Mouse (Mus musculus): ENCODE data around the gene Pelp1. TPM values are rescaled to one million over a fixed set of nuclear protein-coding genes. Genes with fewer than 3 reads are reported as not detected.
A peak's percentile ranks its signal among the peaks of the same experiment; 100 is the strongest.
"Not testable (repeated sequence)": the region's sequence is repeated elsewhere in the genome, so short reads cannot be mapped to it uniquely, and the experiment has no call there.

The Pelp1 gene
- polyA plus RNA-seq, 1 experiment from 2014 or later: 29.7 TPM

GRCm38 (mm10) chr11:70372849-70373557 lies 36.8 kb downstream of the Pelp1 start:
- Histone ChIP-seq H3K27me3 (replicated peaks) (0 out of 2 replicates have a peak, but pooled peaks cover 2% of the 10 kb centered on the region), H3K4me3 (replicated peaks) (no peak overlapping the region), H3K9ac (replicated peaks) (no peak overlapping the region), H3K9me3 (replicated peaks) (no peaks in the 10 kb centered on the region), H3K4me1 (no peaks in the 10 kb centered on the region), H3K27ac (replicated peaks) (no peak overlapping the region), H3K4me2 (no peak overlapping the region), H3K36me3 (no peaks in the 10 kb centered on the region)
- WGBS: 82% methylated on average over 7 of the region's 7 CpGs
- ATAC-seq (ENCODE audit: low FRiP score): no peak

- H3K36me3 ChIP-seq: no peaks in the 10 kb centered on the region
- H3K9me3 ChIP-seq (replicated peaks): no peaks in the 10 kb centered on the region
- H3K9ac ChIP-seq (replicated peaks): no peak overlapping the region
- no peak for ATAC-seq (ENCODE audit: low FRiP score)
- no peak overlapping the region for H3K27ac ChIP-seq (replicated peaks)
- no peaks in the 10 kb centered on the region for H3K4me1 ChIP-seq
- no peak overlapping the region for H3K4me2 ChIP-seq
- H3K27me3 ChIP-seq (replicated peaks): 0 out of 2 replicates have a peak, but pooled peaks cover 2% of the 10 kb centered on the region
- H3K4me3 ChIP-seq (replicated peaks): no peak overlapping the region
Measured at GRCm38 (mm10) chr11:70372396-70372795, 37.4 kb downstream of the Pelp1 start.

- H3K27ac ChIP-seq (replicated peaks); H3K4me3 ChIP-seq (replicated peaks); H3K36me3 ChIP-seq; ATAC-seq (ENCODE audit: low FRiP score); H3K4me1 ChIP-seq; H3K4me2 ChIP-seq; H3K9me3 ChIP-seq (replicated peaks); H3K27me3 ChIP-seq (replicated peaks); H3K9ac ChIP-seq (replicated peaks): not testable (repeated sequence)
- 77% methylated on average over 2 of the region's 2 CpGs for WGBS
Measured at GRCm38 (mm10) chr11:70368626-70369025, 41.2 kb downstream of the Pelp1 start.

- not testable (repeated sequence) for H3K4me2 ChIP-seq; H3K36me3 ChIP-seq; H3K9ac ChIP-seq (replicated peaks); H3K9me3 ChIP-seq (replicated peaks); H3K27ac ChIP-seq (replicated peaks); H3K4me3 ChIP-seq (replicated peaks); H3K27me3 ChIP-seq (replicated peaks); H3K4me1 ChIP-seq; ATAC-seq (ENCODE audit: low FRiP score)
- whole genome bisulfite sequencing: 86% methylated on average over 6 of the region's 6 CpGs
Measured at GRCm38 (mm10) chr11:70367701-70368100, 42.1 kb downstream of the Pelp1 start.

- H3K36me3 ChIP-seq: no peaks in the 10 kb centered on the region
- no peak within 1 kb of the TSS for H3K27ac ChIP-seq (replicated peaks)
- H3K9me3 ChIP-seq (replicated peaks): no peaks in the 10 kb centered on the region
- ATAC-seq (ENCODE audit: low FRiP score): no peak
- peak within 1 kb of the TSS; percentile 22 for H3K4me3 ChIP-seq (replicated peaks)
- WGBS: 1% methylated on average over 19 of the region's 19 CpGs
- no peak within 1 kb of the TSS; the same call in 1 of the 2 replicates for H3K9ac ChIP-seq (replicated peaks)
- H3K4me1 ChIP-seq: peaks cover 11% of the 10 kb centered on the region
- H3K4me2 ChIP-seq: peak within 1 kb of the TSS; percentile 56
- H3K27me3 ChIP-seq (replicated peaks): peaks cover 60% of the 10 kb centered on the region
Measured at GRCm38 (mm10) chr11:70351868-70352267, 58.0 kb downstream of the Pelp1 start, which contains the start of gene Alox15. Gene Alox15 (minus strand): TSS chr11:70352031.

GRCm38 (mm10) chr11:70348630-70349029 lies 61.2 kb downstream of the Pelp1 start:
- no peak overlapping the region for H3K4me3 ChIP-seq (replicated peaks)
- 81% methylated on average over 9 of the region's 9 CpGs for WGBS
- no peak overlapping the region for H3K4me2 ChIP-seq
- no peak overlapping the region for H3K9ac ChIP-seq (replicated peaks)
- peaks cover 60% of the 10 kb centered on the region for H3K27me3 ChIP-seq (replicated peaks)
- H3K36me3 ChIP-seq: no peaks in the 10 kb centered on the region
- H3K4me1 ChIP-seq: peaks cover 11% of the 10 kb centered on the region
- H3K9me3 ChIP-seq (replicated peaks): no peaks in the 10 kb centered on the region
- no peak overlapping the region for H3K27ac ChIP-seq (replicated peaks)
- ATAC-seq (ENCODE audit: low FRiP score): no peak

- Histone ChIP-seq H3K36me3 (no peaks in the 10 kb centered on the region), H3K27me3 (replicated peaks) (peaks cover 54% of the 10 kb centered on the region), H3K4me1 (peaks cover 11% of the 10 kb centered on the region), H3K9me3 (replicated peaks) (no peaks in the 10 kb centered on the region), H3K27ac (replicated peaks) (no peak overlapping the region), H3K4me3 (replicated peaks) (no peak overlapping the region), H3K9ac (replicated peaks) (no peak overlapping the region), H3K4me2 (no peak overlapping the region)
- no peak for ATAC-seq (ENCODE audit: low FRiP score)
- WGBS: 87% methylated on average over 10 of the region's 10 CpGs
Measured at GRCm38 (mm10) chr11:70347861-70348260, 62.0 kb downstream of the Pelp1 start.

- H3K4me3 ChIP-seq (replicated peaks): no peak overlapping the region
- no peaks in the 10 kb centered on the region for H3K9me3 ChIP-seq (replicated peaks)
- H3K4me1 ChIP-seq: no peaks in the 10 kb centered on the region
- no peak overlapping the region for H3K4me2 ChIP-seq
- H3K27me3 ChIP-seq (replicated peaks): peaks cover 34% of the 10 kb centered on the region
- 93% methylated on average over 8 of the region's 8 CpGs for WGBS
- no peaks in the 10 kb centered on the region for H3K36me3 ChIP-seq
- no peak for ATAC-seq (ENCODE audit: low FRiP score)
- no peak overlapping the region for H3K9ac ChIP-seq (replicated peaks)
- H3K27ac ChIP-seq (replicated peaks): no peak overlapping the region
Measured at GRCm38 (mm10) chr11:70345546-70345945, 64.3 kb downstream of the Pelp1 start.

GRCm38 (mm10) chr11:70345061-70345460 lies 64.8 kb downstream of the Pelp1 start:
- WGBS: 85% methylated on average over 10 of the region's 10 CpGs
- H3K4me1 ChIP-seq: no peaks in the 10 kb centered on the region
- no peaks in the 10 kb centered on the region for H3K36me3 ChIP-seq
- H3K27me3 ChIP-seq (replicated peaks): peaks cover 29% of the 10 kb centered on the region
- no peak overlapping the region for H3K4me3 ChIP-seq (replicated peaks)
- no peak overlapping the region for H3K27ac ChIP-seq (replicated peaks)
- ATAC-seq (ENCODE audit: low FRiP score): no peak
- no peaks in the 10 kb centered on the region for H3K9me3 ChIP-seq (replicated peaks)
- no peak overlapping the region for H3K9ac ChIP-seq (replicated peaks)
- H3K4me2 ChIP-seq: no peak overlapping the region

Small RNAs within 50 kb of the gene (microRNA-seq; reads per million reads assigned to microRNA genes)
- gene Mir7115: not detected

Other genes with a start within 250 kb of the Pelp1 start
- gene Slc16a11, start 197.3 kb downstream of the Pelp1 start, polyA plus RNA-seq (2015; fragmentation: Nextera tagmentation; extraction: Ambion mirVana): 6.3 and 7.3 TPM in 2 replicates
- gene Slc16a13, start 189.0 kb downstream of the Pelp1 start, polyA plus RNA-seq (2015; fragmentation: Nextera tagmentation; extraction: Ambion mirVana): 12.4 and 14.3 TPM in 2 replicates
- gene Bcl6b, start 180.2 kb downstream of the Pelp1 start, polyA plus RNA-seq (2015; fragmentation: Nextera tagmentation; extraction: Ambion mirVana): 5.2 and 6.6 TPM in 2 replicates
- gene 0610010K14Rik, start 172.1 kb downstream of the Pelp1 start, polyA plus RNA-seq (2015; fragmentation: Nextera tagmentation; extraction: Ambion mirVana): 153 and 167 TPM in 2 replicates
- gene Gm21988, start 170.2 kb downstream of the Pelp1 start, polyA plus RNA-seq (2015; fragmentation: Nextera tagmentation; extraction: Ambion mirVana): 13.1 and 16.0 TPM in 2 replicates
- gene Rnasek, start 170.2 kb downstream of the Pelp1 start, polyA plus RNA-seq (2015; fragmentation: Nextera tagmentation; extraction: Ambion mirVana): 384 and 458 TPM in 2 replicates
- 2.1 and 2.7 TPM in 2 replicates for gene Alox12, start 154.7 kb downstream of the Pelp1 start, polyA plus RNA-seq (2015; fragmentation: Nextera tagmentation; extraction: Ambion mirVana)
- 5.9 TPM in 1 of 2 replicates, not detected in the other for gene Alox12e, start 87.4 kb downstream of the Pelp1 start, polyA plus RNA-seq (2015; fragmentation: Nextera tagmentation; extraction: Ambion mirVana)
- gene Alox15, start 58.0 kb downstream of the Pelp1 start, polyA plus RNA-seq (2015; fragmentation: Nextera tagmentation; extraction: Ambion mirVana): 1.2 TPM in 1 of 2 replicates, not detected in the other
- 53.6 and 59.7 TPM in 2 replicates for gene Arrb2, start 22.6 kb upstream of the Pelp1 start, polyA plus RNA-seq (2015; fragmentation: Nextera tagmentation; extraction: Ambion mirVana)
- gene Med11, start 41.9 kb upstream of the Pelp1 start, polyA plus RNA-seq (2015; fragmentation: Nextera tagmentation; extraction: Ambion mirVana): 44.4 and 45.0 TPM in 2 replicates
- 0.60 and 1.0 TPM in 2 replicates for gene Zmynd15, start 49.4 kb upstream of the Pelp1 start, polyA plus RNA-seq (2015; fragmentation: Nextera tagmentation; extraction: Ambion mirVana)
- 7.4 and 8.5 TPM in 2 replicates for gene Cxcl16, start 50.0 kb upstream of the Pelp1 start, polyA plus RNA-seq (2015; fragmentation: Nextera tagmentation; extraction: Ambion mirVana)
- 1.5 and 6.4 TPM in 2 replicates for gene Tm4sf5, start 95.2 kb upstream of the Pelp1 start, polyA plus RNA-seq (2015; fragmentation: Nextera tagmentation; extraction: Ambion mirVana)
- gene Vmo1, start 104.6 kb upstream of the Pelp1 start, polyA plus RNA-seq (2015; fragmentation: Nextera tagmentation; extraction: Ambion mirVana): 0.32 and 0.96 TPM in 2 replicates
- gene Gltpd2, start 109.2 kb upstream of the Pelp1 start, polyA plus RNA-seq (2015; fragmentation: Nextera tagmentation; extraction: Ambion mirVana): 0.15 and 0.41 TPM in 2 replicates
- gene Psmb6, start 115.3 kb upstream of the Pelp1 start, polyA plus RNA-seq (2015; fragmentation: Nextera tagmentation; extraction: Ambion mirVana): 756 and 815 TPM in 2 replicates
- gene Gm40193, start 122.9 kb upstream of the Pelp1 start, polyA plus RNA-seq (2015; fragmentation: Nextera tagmentation; extraction: Ambion mirVana): not detected in 2 replicates
- gene Pld2, start 130.0 kb upstream of the Pelp1 start, polyA plus RNA-seq (2015; fragmentation: Nextera tagmentation; extraction: Ambion mirVana): 16.1 and 18.1 TPM in 2 replicates
- 15.0 and 16.6 TPM in 2 replicates for gene Mink1, start 152.8 kb upstream of the Pelp1 start, polyA plus RNA-seq (2015; fragmentation: Nextera tagmentation; extraction: Ambion mirVana)
- not detected in 2 replicates for gene 4930544D05Rik, start 205.8 kb upstream of the Pelp1 start, polyA plus RNA-seq (2015; fragmentation: Nextera tagmentation; extraction: Ambion mirVana)
- gene Chrne, start 209.2 kb upstream of the Pelp1 start, polyA plus RNA-seq (2015; fragmentation: Nextera tagmentation; extraction: Ambion mirVana): 0.23 and 0.40 TPM in 2 replicates
- 0.15 TPM in 2 replicates for gene Gp1ba, start 229.1 kb upstream of the Pelp1 start, polyA plus RNA-seq (2015; fragmentation: Nextera tagmentation; extraction: Ambion mirVana)
- 100 and 109 TPM in 2 replicates for gene Rnf167, start 237.2 kb upstream of the Pelp1 start, polyA plus RNA-seq (2015; fragmentation: Nextera tagmentation; extraction: Ambion mirVana)
- gene Slc25a11, start 237.4 kb upstream of the Pelp1 start, polyA plus RNA-seq (2015; fragmentation: Nextera tagmentation; extraction: Ambion mirVana): 169 and 174 TPM in 2 replicates
- 679 and 994 TPM in 2 replicates for gene Pfn1, start 244.6 kb upstream of the Pelp1 start, polyA plus RNA-seq (2015; fragmentation: Nextera tagmentation; extraction: Ambion mirVana)
- gene Eno3, start 247.2 kb upstream of the Pelp1 start, polyA plus RNA-seq (2015; fragmentation: Nextera tagmentation; extraction: Ambion mirVana): 12.6 and 17.5 TPM in 2 replicates